Mouse (Mus musculus) stomach, embryonic 14.5 days (tissue): ENCODE measurements around the gene Cited2. TPM values are rescaled to one million over a fixed set of nuclear protein-coding genes. Genes with fewer than 3 reads are reported as not detected.

Experiments
- ATAC-seq: fragments of 200-750 bp; cut with Nextera tagmentation; 2 replicates; pipeline ENCODE4 v1.8.0; 2017; ENCODE audit warnings: low read depth, moderate TSS enrichment; ENCODE audit not compliant: insufficient number of reproducible peaks, insufficient read depth, low FRiP score
- H3K27ac ChIP-seq: fragments of 300-500 bp; sonication (generic); 2 replicates; pipeline ENCODE4 v1.5.1; 2014; ENCODE audit warnings: mild to moderate bottlenecking, low read length, moderate library complexity, mixed read lengths
- H3K27me3 ChIP-seq: fragments of 300-500 bp; sonication (generic); 2 replicates; pipeline ENCODE4 v1.6.1; 2014; ENCODE audit warnings: low read length, control low read depth, mixed read lengths; ENCODE audit not compliant: control insufficient read depth, insufficient read depth
- H3K36me3 ChIP-seq: fragments of 300-500 bp; sonication (generic); 2 replicates; pipeline ENCODE4 v1.6.1; 2014; ENCODE audit warnings: mild to moderate bottlenecking, control low read depth, low read length, moderate library complexity, mixed read lengths; ENCODE audit not compliant: control insufficient read depth, insufficient read depth
- H3K4me1 ChIP-seq: fragments of 300-500 bp; sonication (generic); 2 replicates; pipeline ENCODE4 v1.6.1; 2014; ENCODE audit warnings: low read length, control low read depth, mixed read lengths; ENCODE audit not compliant: control insufficient read depth, insufficient read depth
- H3K4me2 ChIP-seq: fragments of 300-500 bp; sonication (generic); replicated peaks from 2 replicates; pipeline ENCODE4 v1.6.1; 2014; ENCODE audit warnings: low read depth, low read length, control low read depth
- H3K4me3 ChIP-seq: fragments of 300-500 bp; sonication (generic); 2 replicates; pipeline ENCODE4 v1.5.1; 2014; ENCODE audit warnings: low read depth, low read length, control low read depth
- H3K9ac ChIP-seq: fragments of 300-500 bp; sonication (generic); replicated peaks from 2 replicates; pipeline ENCODE4 v1.6.1; 2014; ENCODE audit warnings: low read depth, mild to moderate bottlenecking, control low read depth, low read length, moderate library complexity, mixed read lengths
- H3K9me3 ChIP-seq: fragments of 300-500 bp; sonication (generic); 2 replicates; pipeline ENCODE4 v1.6.1; 2016; ENCODE audit warnings: low read depth, low read length, control low read depth; ENCODE audit not compliant: control insufficient read depth
- WGBS: fragments of 180-500 bp; shearing (Covaris S2); extraction: QIAGEN DNeasy Blood & Tissue Kit; methylation state at CpG from one replicate; pipeline ENCODE4 v1.1.7; 2014; 5-methylcytosine and 5-hydroxymethylcytosine counted together
- polyA plus RNA-seq: library from polyadenylated mRNA; unstranded; fragments of >200 nt; fragmentation: Nextera tagmentation; extraction: Ambion mirVana; gene quantifications from 2 replicates; pipeline ENCODE4 v1.2.1, GENCODE M21; 2014

The Cited2 gene
- polyA plus RNA-seq, 1 experiment from 2014 or later: 32.9 TPM

GRCm38 (mm10) chr10:17759772-17760171 is 36.8 kb downstream of the Cited2 start:
- no peak overlapping the region for H3K27ac ChIP-seq
- no peaks in the 10 kb centered on the region for H3K36me3 ChIP-seq
- WGBS: 77% methylated on average over 3 of the region's 3 CpGs
- no peak for ATAC-seq
- H3K4me3 ChIP-seq: no peak overlapping the region
- no peaks in the 10 kb centered on the region for H3K4me1 ChIP-seq
- no peak overlapping the region for H3K9ac ChIP-seq
- 0 out of 2 replicates have a peak, but pooled peaks cover 3% of the 10 kb centered on the region for H3K9me3 ChIP-seq
- H3K4me2 ChIP-seq: no peak overlapping the region
- H3K27me3 ChIP-seq: no peaks in the 10 kb centered on the region

GRCm38 (mm10) chr10:17760750-17761613 is 38.0 kb downstream of the Cited2 start:
- no peak overlapping the region for H3K9ac ChIP-seq
- H3K36me3 ChIP-seq: no peaks in the 10 kb centered on the region
- H3K27ac ChIP-seq: no peak overlapping the region
- H3K9me3 ChIP-seq: no peaks in the 10 kb centered on the region
- no peak overlapping the region for H3K4me2 ChIP-seq
- ATAC-seq: no peak; the same call in 1 of the 2 replicates
- H3K4me1 ChIP-seq: no peaks in the 10 kb centered on the region
- no peak overlapping the region for H3K4me3 ChIP-seq
- no peaks in the 10 kb centered on the region for H3K27me3 ChIP-seq
- WGBS: 53% methylated on average over 9 of the region's 9 CpGs

- WGBS: 90% methylated on average over 1 of the region's 1 CpGs
- Histone ChIP-seq H3K4me3 (no peak overlapping the region), H3K27me3 (no peaks in the 10 kb centered on the region), H3K4me1 (no peaks in the 10 kb centered on the region), H3K27ac (no peak overlapping the region), H3K9ac (no peak overlapping the region), H3K36me3 (no peaks in the 10 kb centered on the region), H3K9me3 (no peaks in the 10 kb centered on the region), H3K4me2 (no peak overlapping the region)
- no peak for ATAC-seq
These were observed 38.6 kb downstream of the Cited2 start for GRCm38 (mm10) chr10:17761652-17762051.

GRCm38 (mm10) chr10:17762946-17763345 is 39.9 kb downstream of the Cited2 start:
- Histone ChIP-seq H3K36me3 (no peaks in the 10 kb centered on the region), H3K9ac (no peak overlapping the region), H3K9me3 (no peaks in the 10 kb centered on the region), H3K4me1 (no peaks in the 10 kb centered on the region), H3K4me2 (no peak overlapping the region), H3K4me3 (no peak overlapping the region), H3K27me3 (no peaks in the 10 kb centered on the region), H3K27ac (no peak overlapping the region)
- ATAC-seq: no peak
- WGBS: 96% methylated on average over 8 of the region's 8 CpGs

- H3K9ac ChIP-seq: no peak overlapping the region
- H3K27ac ChIP-seq: no peak overlapping the region
- ATAC-seq: no peak
- no peak overlapping the region for H3K4me2 ChIP-seq
- no peak overlapping the region for H3K4me3 ChIP-seq
- WGBS: 84% methylated on average over 5 of the region's 5 CpGs
- H3K4me1 ChIP-seq: no peaks in the 10 kb centered on the region
- no peaks in the 10 kb centered on the region for H3K9me3 ChIP-seq
- no peaks in the 10 kb centered on the region for H3K36me3 ChIP-seq
- no peaks in the 10 kb centered on the region for H3K27me3 ChIP-seq
These were observed 46.8 kb downstream of the Cited2 start for GRCm38 (mm10) chr10:17769856-17770255.

GRCm38 (mm10) chr10:17772364-17772763 is 49.3 kb downstream of the Cited2 start:
- Histone ChIP-seq H3K9me3 (no peaks in the 10 kb centered on the region), H3K27ac (no peak overlapping the region), H3K4me2 (no peak overlapping the region), H3K4me1 (no peaks in the 10 kb centered on the region), H3K36me3 (no peaks in the 10 kb centered on the region), H3K27me3 (no peaks in the 10 kb centered on the region), H3K9ac (no peak overlapping the region), H3K4me3 (no peak overlapping the region)
- 84% methylated on average over 10 of the region's 10 CpGs for WGBS
- ATAC-seq: no peak

GRCm38 (mm10) chr10:17774366-17774765 is 51.3 kb downstream of the Cited2 start:
- no peak for ATAC-seq
- no peaks in the 10 kb centered on the region for H3K4me1 ChIP-seq
- no peak overlapping the region for H3K4me2 ChIP-seq
- H3K9me3 ChIP-seq: no peaks in the 10 kb centered on the region
- no peak overlapping the region for H3K4me3 ChIP-seq
- H3K27me3 ChIP-seq: no peaks in the 10 kb centered on the region
- no peak overlapping the region for H3K27ac ChIP-seq
- no peaks in the 10 kb centered on the region for H3K36me3 ChIP-seq
- WGBS: 84% methylated on average over 3 of the region's 3 CpGs
- H3K9ac ChIP-seq: no peak overlapping the region

GRCm38 (mm10) chr10:17775079-17775478 is 52.1 kb downstream of the Cited2 start:
- H3K27me3 ChIP-seq: no peaks in the 10 kb centered on the region
- H3K4me2 ChIP-seq: no peak overlapping the region
- no peak for ATAC-seq
- H3K9me3 ChIP-seq: no peaks in the 10 kb centered on the region
- H3K4me3 ChIP-seq: no peak overlapping the region
- no peaks in the 10 kb centered on the region for H3K4me1 ChIP-seq
- WGBS: 61% methylated on average over 4 of the region's 4 CpGs
- H3K9ac ChIP-seq: no peak overlapping the region
- no peaks in the 10 kb centered on the region for H3K36me3 ChIP-seq
- H3K27ac ChIP-seq: no peak overlapping the region
